Mouse (Mus musculus) embryonic facial prominence, embryonic 11.5 days (tissue): Measurements from ENCODE around the gene Pycr1. TPM values are rescaled to one million over a fixed set of nuclear protein-coding genes. Genes with fewer than 3 reads are reported as not detected.

Experiments
- ATAC-seq: fragments of 200-750 bp; cut with Nextera tagmentation; replicated peaks from 2 replicates; pipeline ENCODE4 v1.8.0; 2017; ENCODE audit warnings: low read depth; ENCODE audit not compliant: insufficient number of reproducible peaks, low FRiP score, low TSS enrichment
- DNase-seq: peaks from one replicate; pipeline ENCODE4 v3.0.0-alpha.2; 2015; ENCODE audit warnings: low spot score
- H3K27ac ChIP-seq: fragments of 300-500 bp; sonication (generic); replicated peaks from 2 replicates; pipeline ENCODE4 v1.5.1; 2014; ENCODE audit warnings: mild to moderate bottlenecking, low read depth, low read length, control low read depth
- H3K27me3 ChIP-seq: fragments of 300-500 bp; sonication (generic); 2 replicates; pipeline ENCODE4 v1.6.1; 2014; ENCODE audit warnings: mild to moderate bottlenecking, low read length, moderate library complexity, mixed read lengths; ENCODE audit not compliant: control insufficient read depth, insufficient read depth
- H3K36me3 ChIP-seq: fragments of 300-500 bp; sonication (generic); replicated peaks from 2 replicates; pipeline ENCODE4 v1.6.1; 2014; ENCODE audit warnings: low read depth, mild to moderate bottlenecking, low read length, moderate library complexity, mixed read lengths; ENCODE audit not compliant: control insufficient read depth, insufficient read depth
- H3K4me1 ChIP-seq: fragments of 300-500 bp; sonication (generic); 2 replicates; pipeline ENCODE4 v1.6.1; 2014; ENCODE audit warnings: low read length, mixed read lengths; ENCODE audit not compliant: control insufficient read depth, insufficient read depth
- H3K4me2 ChIP-seq: fragments of 300-500 bp; sonication (generic); 2 replicates; pipeline ENCODE4 v1.6.1; 2014; ENCODE audit warnings: low read depth, mild to moderate bottlenecking, control low read depth, low read length, moderate library complexity
- H3K4me3 ChIP-seq: fragments of 300-500 bp; sonication (generic); 2 replicates; pipeline ENCODE4 v1.5.1; 2014; ENCODE audit warnings: low read depth, low read length, control low read depth
- H3K9ac ChIP-seq: fragments of 300-500 bp; sonication (generic); replicated peaks from 2 replicates; pipeline ENCODE4 v1.6.1; 2014; ENCODE audit warnings: mild to moderate bottlenecking, control low read depth, low read length
- H3K9me3 ChIP-seq: fragments of 300-500 bp; sonication (generic); replicated peaks from 2 replicates; pipeline ENCODE4 v1.6.1; 2016; ENCODE audit warnings: mild to moderate bottlenecking, low read length, inconsistent platforms, mixed read lengths; ENCODE audit not compliant: control insufficient read depth
- WGBS: fragments of 180-500 bp; shearing (Covaris S2); extraction: QIAGEN DNeasy Blood & Tissue Kit; methylation state at CpG from one replicate; pipeline ENCODE4 v1.1.7; 2014; 5-methylcytosine and 5-hydroxymethylcytosine counted together
- polyA plus RNA-seq: library from polyadenylated mRNA; unstranded; fragments of >200 nt; fragmentation: Nextera tagmentation; extraction: Ambion mirVana; gene quantifications from 2 replicates; pipeline ENCODE4 v1.2.1, GENCODE M21; 2014

Gene Pycr1
- polyA plus RNA-seq, 1 experiment from 2014 or later, result 27.1 TPM

DNA sequence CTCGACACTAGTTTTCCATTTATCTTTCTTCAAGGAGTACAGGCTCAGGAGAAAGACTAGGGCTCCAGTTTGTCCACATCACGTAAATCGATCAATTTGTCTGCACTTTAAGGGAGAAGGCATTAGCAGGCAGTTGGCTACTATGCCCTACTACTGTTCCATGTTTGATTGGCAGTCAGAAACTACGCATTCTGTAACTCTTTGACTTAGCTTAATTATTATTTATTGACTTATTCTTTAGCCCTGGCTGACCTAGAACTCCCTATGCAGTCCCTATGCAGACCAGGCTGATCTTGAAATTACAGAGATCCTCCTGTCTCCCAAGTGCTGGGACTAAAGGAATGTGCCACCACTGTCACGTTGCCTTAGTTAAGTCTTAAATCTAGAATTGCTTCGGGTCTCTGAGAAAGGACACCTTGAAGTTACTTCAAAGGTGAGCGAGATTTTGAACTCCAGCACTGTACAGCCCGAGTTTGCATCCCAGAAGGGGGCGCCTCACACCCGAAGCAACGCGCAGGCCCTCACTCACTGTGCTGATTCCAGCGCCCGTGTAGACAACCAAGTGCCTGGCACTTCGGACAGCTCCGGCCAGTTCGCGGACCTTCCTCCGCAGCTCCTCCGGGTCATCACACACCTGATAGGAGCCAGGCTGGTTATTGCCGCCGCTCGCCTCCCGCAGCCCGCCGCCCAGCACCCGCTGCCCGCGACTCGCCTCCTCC lies 19.4 kb downstream of the Pycr1 start:
- no peaks in the 10 kb centered on the region; the same call in none of the 2 replicates for H3K36me3 ChIP-seq

DNA sequence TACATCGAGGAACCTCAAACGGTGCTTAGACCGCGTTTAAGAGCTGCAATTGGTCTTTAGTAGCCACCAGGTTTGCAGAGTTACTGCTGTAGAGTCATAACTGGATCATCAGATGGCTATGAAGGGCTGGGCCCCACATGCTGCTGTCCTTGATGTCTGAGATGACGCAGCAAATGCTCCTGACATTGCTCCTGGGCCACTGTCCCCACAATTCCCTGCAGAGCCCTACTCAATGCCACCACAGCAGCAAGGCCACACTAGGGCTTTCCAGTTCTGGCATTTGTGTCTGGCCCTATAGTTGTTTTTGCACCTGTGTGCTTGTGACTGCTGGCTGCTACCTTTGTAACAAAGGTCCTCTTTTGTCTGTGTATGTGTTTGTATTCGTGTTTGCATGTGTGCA lies 20.8 kb downstream of the Pycr1 start:
- H3K4me3 ChIP-seq, result no peak overlapping the region
- WGBS, result 94% methylated on average over 6 of the region's 6 CpGs
- no peak for ATAC-seq

More for the DNA sequence above, 19.4 kb downstream of the Pycr1 start:
- Histone ChIP-seq H3K27me3 (no peaks in the 10 kb centered on the region), H3K9ac (peak overlapping the region; percentile 74), H3K4me3 (peak overlapping the region; percentile 99), H3K9me3 (no peaks in the 10 kb centered on the region), H3K27ac (peak overlapping the region; percentile 67; the same call in 1 of the 2 replicates), H3K4me1 (peaks cover 2% of the 10 kb centered on the region; the same call in 1 of the 2 replicates), H3K4me2 (peak overlapping the region; percentile 98)
- ATAC-seq, result peak; percentile 76
- peak; percentile 70 for DNase-seq
- whole genome bisulfite sequencing, result 13% methylated on average over 30 of the region's 30 CpGs

GRCm38 (mm10) chr11:120620195-120620594 lies 23.4 kb downstream of the Pycr1 start:
- ATAC-seq, result no peak

More for the DNA sequence above, 20.8 kb downstream of the Pycr1 start:
- Histone ChIP-seq H3K36me3 (no peaks in the 10 kb centered on the region; the same call in none of the 2 replicates), H3K4me2 (no peak overlapping the region), H3K9ac (no peak overlapping the region), H3K4me1 (peaks cover 2% of the 10 kb centered on the region; the same call in 1 of the 2 replicates), H3K27ac (no peak overlapping the region), H3K9me3 (no peaks in the 10 kb centered on the region), H3K27me3 (no peaks in the 10 kb centered on the region)
- DNase-seq, result no peak

DNA sequence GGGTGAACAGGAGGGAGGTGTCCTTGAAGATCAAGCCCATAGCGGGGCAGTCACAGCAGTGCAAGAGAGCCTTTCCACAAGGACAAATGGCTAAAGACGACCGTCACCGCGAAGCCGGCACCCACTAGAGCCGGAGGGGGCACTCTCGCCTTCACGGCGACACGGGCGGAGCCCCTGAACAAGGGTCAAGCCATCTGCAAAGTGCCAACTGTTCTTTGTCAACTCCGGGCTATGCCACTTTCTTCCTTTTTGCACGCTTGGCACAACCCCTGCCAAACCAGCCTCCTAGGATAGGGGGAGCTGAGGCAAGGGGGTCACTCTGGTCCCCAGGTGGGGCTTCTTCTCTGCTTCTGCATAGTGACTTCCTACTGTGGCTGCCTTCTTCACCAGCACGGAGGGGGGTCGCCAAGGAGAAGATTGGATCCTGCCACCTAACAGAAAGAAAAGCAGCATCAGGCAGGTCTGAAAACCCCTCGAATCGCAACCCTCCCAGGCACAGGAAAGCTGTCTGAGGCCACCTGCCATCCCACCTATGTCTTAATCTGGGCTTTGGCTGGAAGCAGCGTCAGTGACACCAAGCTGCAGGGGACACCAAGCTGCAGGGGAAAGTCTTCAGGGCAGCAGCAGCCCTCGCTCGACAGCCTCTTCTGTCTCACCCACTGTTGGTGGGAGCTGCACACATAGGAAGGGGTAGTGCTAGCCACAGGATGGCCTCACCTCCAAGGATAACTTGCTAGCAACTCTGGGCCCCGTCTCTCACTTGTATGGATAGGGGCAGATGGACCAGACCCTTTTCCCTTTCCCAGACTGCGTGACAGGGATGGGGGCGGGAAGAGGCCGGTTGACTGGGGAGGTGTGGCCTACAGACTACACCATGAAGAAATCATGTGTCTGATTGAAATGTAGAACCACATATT lies 24.7 kb downstream of the Pycr1 start:
- no peak for ATAC-seq
- H3K4me2 ChIP-seq, result no peak overlapping the region
- H3K9me3 ChIP-seq, result no peaks in the 10 kb centered on the region
- H3K27ac ChIP-seq, result no peak overlapping the region
- no peak overlapping the region for H3K4me3 ChIP-seq
- peaks cover 4% of the 10 kb centered on the region for H3K36me3 ChIP-seq
- no peaks in the 10 kb centered on the region for H3K27me3 ChIP-seq
- no peaks in the 10 kb centered on the region; the same call in 1 of the 2 replicates for H3K4me1 ChIP-seq
- 91% methylated on average over 25 of the region's 25 CpGs for WGBS
- H3K9ac ChIP-seq, result no peak overlapping the region
- no peak for DNase-seq

More at GRCm38 (mm10) chr11:120620195-120620594, 23.4 kb downstream of the Pycr1 start:
- WGBS, result 91% methylated on average over 14 of the region's 14 CpGs
- DNase-seq, result no peak
- Histone ChIP-seq H3K36me3 (peaks cover under 1% of the 10 kb centered on the region), H3K9me3 (no peaks in the 10 kb centered on the region), H3K9ac (no peak overlapping the region), H3K4me1 (peaks cover 2% of the 10 kb centered on the region; the same call in 1 of the 2 replicates), H3K27me3 (no peaks in the 10 kb centered on the region), H3K27ac (no peak overlapping the region), H3K4me2 (no peak overlapping the region), H3K4me3 (no peak overlapping the region)

GRCm38 (mm10) chr11:120617519-120618112 lies 26.0 kb downstream of the Pycr1 start, which contains the start of gene Pcyt2:
TSS of gene Pcyt2 (minus strand) at chr11:120617936.
- WGBS, result under 1% methylated on average over 56 of the region's 56 CpGs
- peak within 1 kb of the TSS; percentile 85 for H3K4me2 ChIP-seq

GRCm38 (mm10) chr11:120616617-120617294 lies 26.8 kb downstream of the Pycr1 start:
- Histone ChIP-seq H3K4me1 (no peaks in the 10 kb centered on the region), H3K27ac (no peak overlapping the region), H3K36me3 (peaks cover 9% of the 10 kb centered on the region), H3K9me3 (no peaks in the 10 kb centered on the region), H3K4me3 (peak overlapping the region; percentile 75), H3K4me2 (peak overlapping the region; percentile 85), H3K9ac (peak overlapping the region; percentile 74), H3K27me3 (no peaks in the 10 kb centered on the region)
- no peak for DNase-seq
- 55% methylated on average over 4 of the region's 4 CpGs for WGBS
- ATAC-seq, result no peak

More at GRCm38 (mm10) chr11:120617519-120618112, 26.0 kb downstream of the Pycr1 start, which contains the start of gene Pcyt2:
- DNase-seq, result peak; percentile 94
- no peaks in the 10 kb centered on the region for H3K27me3 ChIP-seq
- peaks cover 6% of the 10 kb centered on the region for H3K36me3 ChIP-seq
- H3K4me3 ChIP-seq, result peak within 1 kb of the TSS; percentile 75
- no peaks in the 10 kb centered on the region for H3K4me1 ChIP-seq
- ATAC-seq, result peak; percentile 91
- H3K27ac ChIP-seq, result peak within 1 kb of the TSS; percentile 20; the same call in 1 of the 2 replicates
- H3K9me3 ChIP-seq, result no peaks in the 10 kb centered on the region
- H3K9ac ChIP-seq, result peak within 1 kb of the TSS; percentile 74

DNA sequence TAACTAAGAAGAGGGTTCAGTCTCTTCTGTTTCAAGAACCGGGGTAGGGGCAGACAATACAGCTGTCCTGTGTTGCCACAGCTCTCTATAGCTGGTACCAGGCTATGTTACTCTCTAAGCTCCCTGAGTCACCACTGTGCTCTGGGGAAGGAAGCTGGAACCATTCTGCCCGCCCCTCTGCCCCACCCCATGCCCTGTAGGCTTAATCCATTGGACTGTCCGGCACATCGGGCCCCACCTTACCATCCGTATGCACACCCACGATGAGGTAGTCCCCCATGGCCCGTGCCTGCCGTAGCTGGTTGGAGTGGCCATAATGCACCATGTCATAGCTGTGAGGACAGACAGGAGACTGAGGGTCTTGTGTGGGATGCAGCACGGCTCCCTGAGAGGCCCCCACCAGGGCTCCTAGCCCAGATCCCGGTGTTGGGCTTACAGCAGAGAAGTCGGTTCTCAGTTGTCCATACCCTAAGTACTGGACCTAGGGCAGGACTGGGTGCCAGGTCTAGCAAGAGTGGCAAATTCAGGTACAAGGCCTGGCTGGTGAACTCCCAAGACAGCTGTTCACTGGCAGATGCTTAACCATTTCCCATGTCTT lies 27.9 kb downstream of the Pycr1 start:
- 90% methylated on average over 11 of the region's 11 CpGs for WGBS
- H3K4me2 ChIP-seq, result no peak overlapping the region
- H3K9me3 ChIP-seq, result no peaks in the 10 kb centered on the region
- H3K36me3 ChIP-seq, result peaks cover 9% of the 10 kb centered on the region
- H3K9ac ChIP-seq, result no peak overlapping the region
- no peak for ATAC-seq
- H3K27me3 ChIP-seq, result no peaks in the 10 kb centered on the region
- H3K27ac ChIP-seq, result no peak overlapping the region
- no peaks in the 10 kb centered on the region for H3K4me1 ChIP-seq
- DNase-seq, result no peak
- H3K4me3 ChIP-seq, result no peak overlapping the region
